Mouse (Mus musculus): ENCODE results near the gene Robo2.

The Robo2 gene

GRCm38 (mm10) chr16:74375342-74375940 is 36.2 kb downstream of the Robo2 start:
- TF ChIP-seq GATA4 (IDR thresholded peaks at IDR 0.05; ENCODE audit: insufficient replicate concordance, low read length), result no peak

DNA sequence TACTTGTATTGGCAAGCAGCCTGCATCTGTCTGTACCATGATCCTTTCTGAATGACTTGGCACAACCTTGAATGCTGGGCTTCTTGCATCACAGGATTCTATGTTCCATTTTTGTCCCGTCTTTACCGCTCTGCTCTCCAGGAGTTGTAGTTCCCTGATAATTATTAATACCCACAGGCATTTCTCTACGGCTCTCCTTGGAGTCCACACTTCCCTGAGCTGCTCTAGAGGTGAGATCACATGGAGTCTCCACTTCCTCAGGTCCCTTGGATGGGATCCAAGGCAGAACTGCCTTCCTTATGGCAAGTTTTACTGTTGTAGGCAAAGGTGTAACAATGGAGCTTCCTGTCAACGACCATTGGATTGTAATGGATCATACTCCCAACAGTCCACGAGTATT is 37.1 kb downstream of the Robo2 start:
- TF ChIP-seq GATA4 (IDR thresholded peaks at IDR 0.05; ENCODE audit: insufficient replicate concordance, low read length), result no peak

DNA sequence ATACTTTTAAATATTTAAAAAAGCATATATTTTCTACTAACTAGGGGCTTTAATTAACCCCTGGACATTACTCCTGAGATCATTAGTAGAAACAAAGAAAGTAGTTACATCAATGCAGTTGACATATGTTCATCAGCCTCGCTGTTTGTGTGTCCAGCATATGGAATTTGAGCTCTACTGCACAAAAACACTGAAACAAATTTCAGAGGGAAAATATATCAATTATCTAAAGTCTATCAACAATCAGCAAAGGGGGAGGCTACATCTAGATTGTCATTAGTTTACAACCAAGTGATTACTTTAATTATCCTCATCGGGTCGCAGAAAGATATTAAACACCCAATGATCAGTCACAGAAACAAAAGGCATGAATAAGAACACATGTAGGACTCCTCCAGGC is 38.2 kb downstream of the Robo2 start:
- TF ChIP-seq GATA4 (IDR thresholded peaks at IDR 0.05; ENCODE audit: insufficient replicate concordance, low read length), result no peak

DNA sequence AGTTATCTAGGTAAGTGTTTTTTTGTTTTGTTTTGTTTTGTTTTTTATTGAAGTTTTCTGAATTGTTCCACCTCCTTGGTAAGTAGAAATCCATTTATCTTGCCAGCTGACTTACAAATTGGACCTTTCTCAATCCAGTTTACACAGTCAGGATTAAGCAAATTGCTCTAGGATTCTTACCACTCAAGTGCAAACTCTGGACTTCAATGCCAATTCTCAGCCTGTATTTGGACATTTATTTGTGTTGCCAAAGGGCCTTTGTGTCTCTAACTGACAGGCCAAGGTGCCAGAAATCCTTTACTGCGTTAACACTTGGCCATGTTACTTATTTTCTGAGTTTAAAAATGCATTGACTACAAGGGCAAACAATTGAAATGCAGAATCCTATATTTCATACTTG is 38.7 kb downstream of the Robo2 start:
- TF ChIP-seq GATA4 (IDR thresholded peaks at IDR 0.05; ENCODE audit: insufficient replicate concordance, low read length), result no peak

DNA sequence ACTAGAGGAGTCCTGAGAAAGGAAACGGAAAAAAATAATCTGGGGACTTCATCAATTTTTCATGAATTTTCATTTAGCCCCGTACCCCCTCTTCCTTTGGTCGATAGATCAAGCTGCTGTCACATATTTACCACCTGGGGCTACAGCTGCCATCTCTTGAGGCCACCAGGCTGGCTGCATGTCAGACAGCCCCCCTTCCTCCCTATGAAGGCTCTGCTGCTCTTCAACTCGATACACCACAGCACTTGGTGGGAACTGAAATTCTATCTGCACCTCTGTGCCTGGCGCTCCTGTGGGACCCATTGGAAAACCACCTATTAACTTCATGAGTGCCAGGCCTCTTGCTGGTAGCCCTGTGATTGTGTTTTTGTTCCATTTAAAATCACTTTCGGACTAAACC is 63.2 kb downstream of the Robo2 start:
- TF ChIP-seq GATA4 (IDR thresholded peaks at IDR 0.05; ENCODE audit: insufficient replicate concordance, low read length), result no peak

- TF ChIP-seq GATA4 (IDR thresholded peaks at IDR 0.05; ENCODE audit: insufficient replicate concordance, low read length), result no peak
Observed at GRCm38 (mm10) chr16:74338969-74339630, 72.5 kb downstream of the Robo2 start.

DNA sequence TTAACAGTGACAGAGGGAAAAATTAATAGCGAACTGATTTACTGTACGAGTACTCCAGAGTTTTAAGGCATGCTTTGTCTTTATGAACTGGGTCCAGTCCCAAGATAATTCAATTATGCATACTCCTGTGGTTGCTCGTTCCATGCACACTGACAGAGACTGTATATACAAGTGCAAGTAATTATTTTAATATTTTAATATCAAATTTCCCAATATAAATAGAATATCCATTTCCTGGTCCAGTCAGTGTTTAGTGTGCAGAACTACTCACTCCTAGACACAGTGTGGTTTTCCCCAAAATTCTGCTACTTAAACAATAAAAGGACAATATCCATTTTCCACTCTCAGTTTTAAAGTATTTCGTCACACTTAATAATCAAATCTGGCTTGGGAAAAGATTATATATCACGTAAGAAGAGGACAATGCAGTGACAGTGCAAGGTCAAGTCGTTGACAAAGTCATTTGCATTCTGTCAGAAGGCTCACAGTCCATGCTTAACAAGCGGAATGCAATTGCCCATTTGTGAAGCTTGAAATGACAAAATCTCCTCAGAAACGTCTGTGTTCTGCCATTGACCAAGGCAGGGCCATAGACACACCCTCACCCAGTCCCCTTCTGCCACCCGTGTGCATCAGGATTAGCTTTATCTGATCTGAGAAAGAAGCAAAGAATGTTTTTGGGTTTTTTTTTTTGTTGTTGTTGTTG is 89.8 kb downstream of the Robo2 start:
- TF ChIP-seq GATA4 (IDR thresholded peaks at IDR 0.05; ENCODE audit: insufficient replicate concordance, low read length), result no peak

DNA sequence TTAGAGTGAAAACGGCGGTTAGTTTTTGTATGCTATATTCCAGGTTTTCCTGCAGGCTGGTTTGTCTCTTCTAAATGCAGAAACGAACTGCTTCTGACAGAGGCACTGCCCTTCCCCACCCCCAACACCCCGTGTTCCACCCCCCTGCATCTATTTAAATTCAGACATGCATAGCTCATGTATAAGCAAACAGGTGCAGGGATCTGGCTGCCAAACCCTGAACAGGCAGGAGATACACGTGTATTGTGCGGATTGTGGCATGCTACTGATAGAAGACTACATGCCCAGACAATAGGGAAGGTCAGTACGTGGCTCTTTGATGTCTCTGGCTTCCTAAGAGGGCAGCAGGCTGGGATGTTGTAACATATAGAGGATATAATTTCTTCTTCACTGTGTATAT is 95.5 kb downstream of the Robo2 start:
- TF ChIP-seq GATA4 (IDR thresholded peaks at IDR 0.05; ENCODE audit: insufficient replicate concordance, low read length), result no peak

GRCm38 (mm10) chr16:74313222-74313621 is 98.4 kb downstream of the Robo2 start:
- no peak for TF ChIP-seq GATA4 (IDR thresholded peaks at IDR 0.05; ENCODE audit: insufficient replicate concordance, low read length)

- no peak for TF ChIP-seq GATA4 (IDR thresholded peaks at IDR 0.05; ENCODE audit: insufficient replicate concordance, low read length)
Observed at GRCm38 (mm10) chr16:74307543-74307887, 104.1 kb downstream of the Robo2 start.

GRCm38 (mm10) chr16:74306876-74307542 is 104.6 kb downstream of the Robo2 start:
- TF ChIP-seq GATA4 (IDR thresholded peaks at IDR 0.05; ENCODE audit: insufficient replicate concordance, low read length), result no peak

GRCm38 (mm10) chr16:74287878-74288277 is 123.7 kb downstream of the Robo2 start:
- TF ChIP-seq GATA4 (IDR thresholded peaks at IDR 0.05; ENCODE audit: insufficient replicate concordance, low read length), result no peak

- no peak for TF ChIP-seq GATA4 (IDR thresholded peaks at IDR 0.05; ENCODE audit: insufficient replicate concordance, low read length)
Observed at GRCm38 (mm10) chr16:74282549-74282948, 129.1 kb downstream of the Robo2 start.

DNA sequence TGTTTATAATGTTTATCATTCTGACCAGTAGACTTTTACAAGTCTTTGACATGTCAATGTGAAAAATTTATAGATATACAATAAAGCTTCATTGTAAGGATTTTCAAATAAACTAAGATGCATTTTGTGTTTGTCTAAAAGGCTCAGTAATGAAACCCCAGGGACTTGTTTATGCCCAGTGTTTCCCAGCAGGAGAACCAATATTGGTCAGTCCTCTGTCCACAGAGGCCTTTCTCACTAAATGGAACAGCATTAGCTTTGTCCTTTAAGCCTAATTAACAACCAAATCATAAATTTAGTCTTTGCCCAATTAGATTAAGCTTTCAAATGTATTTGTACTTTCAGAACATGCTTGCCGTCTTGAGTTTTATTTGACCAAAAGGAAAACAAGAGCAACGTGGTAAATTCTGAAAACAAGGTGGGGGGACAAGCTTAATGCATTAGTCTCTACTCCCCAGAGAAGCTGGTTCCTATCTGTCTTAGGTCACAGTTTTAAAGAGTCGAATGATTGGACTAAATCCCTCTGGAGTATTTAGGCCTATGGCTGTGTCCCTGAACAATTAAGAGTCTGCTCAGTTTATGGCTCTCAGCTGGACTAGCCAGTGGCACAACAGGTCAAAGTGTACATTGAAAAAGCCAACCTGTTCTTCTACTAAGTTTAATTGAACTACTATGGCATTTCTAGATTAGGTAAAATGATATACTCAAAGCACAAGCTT is 134.6 kb downstream of the Robo2 start:
- no peak for TF ChIP-seq GATA4 (IDR thresholded peaks at IDR 0.05; ENCODE audit: insufficient replicate concordance, low read length)

DNA sequence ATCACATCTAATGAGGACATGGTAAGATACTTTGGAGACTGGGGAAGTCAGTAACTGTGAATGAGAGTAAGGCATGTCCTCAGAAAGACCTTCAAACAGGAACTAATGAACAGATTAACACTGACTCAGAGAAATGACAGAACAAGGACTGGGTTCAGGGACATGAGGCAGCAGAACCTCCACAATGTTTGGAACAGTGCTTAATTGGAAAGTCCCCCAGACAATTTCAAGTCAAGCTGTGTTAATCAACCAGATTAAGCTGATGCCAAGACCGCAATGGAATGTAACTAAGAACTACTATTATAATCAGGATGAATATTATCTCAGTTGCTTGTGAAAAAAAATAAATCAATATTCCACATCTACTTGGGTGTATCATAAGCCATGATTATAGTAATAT is 137.0 kb downstream of the Robo2 start:
- no peak for TF ChIP-seq GATA4 (IDR thresholded peaks at IDR 0.05; ENCODE audit: insufficient replicate concordance, low read length)

Data from liver, adult (tissue).